Mouse (Mus musculus): ENCODE results near the gene Sh2d2a. TPM values are rescaled to one million over a fixed set of nuclear protein-coding genes. Genes with fewer than 3 reads are reported as not detected.
"Not testable (repeated sequence)": the region's sequence is repeated elsewhere in the genome, so short reads cannot be mapped to it uniquely, and the experiment has no call there.

The Sh2d2a gene
- polyA plus RNA-seq, 1 experiment from 2014 or later: not detected

GRCm38 (mm10) chr3:87899776-87900175, 53.2 kb downstream of the Sh2d2a start:
- H3K27me3 ChIP-seq: no peaks in the 10 kb centered on the region

GRCm38 (mm10) chr3:87901036-87901624, 54.6 kb downstream of the Sh2d2a start:
- H3K27me3 ChIP-seq: no peaks in the 10 kb centered on the region
- 50% methylated on average over 1 of the region's 1 CpGs for WGBS
- H3K4me1 ChIP-seq (replicated peaks): no peaks in the 10 kb centered on the region
- H3K36me3 ChIP-seq: no peaks in the 10 kb centered on the region
- no peak overlapping the region for H3K4me2 ChIP-seq (replicated peaks)
- no peak for ATAC-seq
- H3K9me3 ChIP-seq: no peaks in the 10 kb centered on the region
- H3K4me3 ChIP-seq (replicated peaks): no peak overlapping the region
- no peak overlapping the region for H3K9ac ChIP-seq (replicated peaks)
- no peak overlapping the region for H3K27ac ChIP-seq

More at GRCm38 (mm10) chr3:87899776-87900175, 53.2 kb downstream of the Sh2d2a start:
- 77% methylated on average over 3 of the region's 3 CpGs for WGBS
- Histone ChIP-seq H3K4me2 (replicated peaks) (no peak overlapping the region), H3K9ac (replicated peaks) (no peak overlapping the region), H3K36me3 (no peaks in the 10 kb centered on the region), H3K4me3 (replicated peaks) (no peak overlapping the region), H3K4me1 (replicated peaks) (no peaks in the 10 kb centered on the region), H3K27ac (no peak overlapping the region), H3K9me3 (no peaks in the 10 kb centered on the region)
- no peak for ATAC-seq

- H3K27me3 ChIP-seq; ATAC-seq; H3K4me3 ChIP-seq (replicated peaks); H3K4me1 ChIP-seq (replicated peaks); H3K27ac ChIP-seq; H3K36me3 ChIP-seq; H3K4me2 ChIP-seq (replicated peaks); H3K9ac ChIP-seq (replicated peaks); H3K9me3 ChIP-seq: not testable (repeated sequence)
- 79% methylated on average over 6 of the region's 6 CpGs for WGBS
Measured at GRCm38 (mm10) chr3:87901959-87902358, 55.4 kb downstream of the Sh2d2a start.

GRCm38 (mm10) chr3:87903821-87904220, 57.3 kb downstream of the Sh2d2a start:
- no peak overlapping the region for H3K27ac ChIP-seq
- peaks cover 18% of the 10 kb centered on the region for H3K4me1 ChIP-seq (replicated peaks)
- no peak overlapping the region for H3K9ac ChIP-seq (replicated peaks)
- no peaks in the 10 kb centered on the region for H3K36me3 ChIP-seq
- no peaks in the 10 kb centered on the region for H3K27me3 ChIP-seq
- H3K4me3 ChIP-seq (replicated peaks): no peak overlapping the region
- H3K4me2 ChIP-seq (replicated peaks): no peak overlapping the region
- 53% methylated on average over 5 of the region's 5 CpGs for WGBS
- no peaks in the 10 kb centered on the region for H3K9me3 ChIP-seq
- no peak for ATAC-seq

Other genes with a start within 250 kb of the Sh2d2a start
- gene Arhgef11, start 229.2 kb upstream of the Sh2d2a start, polyA plus RNA-seq (2015; fragmentation: Nextera tagmentation; extraction: Ambion mirVana): 24.6 and 27.0 TPM in 2 replicates
- 0.36 and 0.62 TPM in 2 replicates for gene Lrrc71, start 98.1 kb upstream of the Sh2d2a start, polyA plus RNA-seq (2015; fragmentation: Nextera tagmentation; extraction: Ambion mirVana)
- 2.4 and 2.5 TPM in 2 replicates for gene Ntrk1, start 51.6 kb upstream of the Sh2d2a start, polyA plus RNA-seq (2015; fragmentation: Nextera tagmentation; extraction: Ambion mirVana)
- gene Insrr, start 49.8 kb upstream of the Sh2d2a start, polyA plus RNA-seq (2015; fragmentation: Nextera tagmentation; extraction: Ambion mirVana): 0.82 and 0.87 TPM in 2 replicates
- 4.8 and 7.1 TPM in 2 replicates for gene Pear1, start 22.4 kb upstream of the Sh2d2a start, polyA plus RNA-seq (2015; fragmentation: Nextera tagmentation; extraction: Ambion mirVana)
- 13.8 and 15.6 TPM in 2 replicates for gene Prcc, start 38.9 kb downstream of the Sh2d2a start, polyA plus RNA-seq (2015; fragmentation: Nextera tagmentation; extraction: Ambion mirVana)
- 125 and 176 TPM in 2 replicates for gene Hdgf, start 59.6 kb downstream of the Sh2d2a start, polyA plus RNA-seq (2015; fragmentation: Nextera tagmentation; extraction: Ambion mirVana)
- gene Mrpl24, start 72.8 kb downstream of the Sh2d2a start, polyA plus RNA-seq (2015; fragmentation: Nextera tagmentation; extraction: Ambion mirVana): 69.1 and 72.1 TPM in 2 replicates
- 49.2 and 51.0 TPM in 2 replicates for gene Isg20l2, start 83.6 kb downstream of the Sh2d2a start, polyA plus RNA-seq (2015; fragmentation: Nextera tagmentation; extraction: Ambion mirVana)
- gene Rrnad1, start 84.0 kb downstream of the Sh2d2a start, polyA plus RNA-seq (2015; fragmentation: Nextera tagmentation; extraction: Ambion mirVana): 19.8 and 24.9 TPM in 2 replicates
- gene Crabp2, start 101.9 kb downstream of the Sh2d2a start, polyA plus RNA-seq (2015; fragmentation: Nextera tagmentation; extraction: Ambion mirVana): 129 and 135 TPM in 2 replicates
- gene Nes, start 124.3 kb downstream of the Sh2d2a start, polyA plus RNA-seq (2015; fragmentation: Nextera tagmentation; extraction: Ambion mirVana): 61.9 and 77.6 TPM in 2 replicates
- gene Bcan, start 153.5 kb downstream of the Sh2d2a start, polyA plus RNA-seq (2015; fragmentation: Nextera tagmentation; extraction: Ambion mirVana): 10.1 and 14.0 TPM in 2 replicates
- gene Hapln2, start 180.8 kb downstream of the Sh2d2a start, polyA plus RNA-seq (2015; fragmentation: Nextera tagmentation; extraction: Ambion mirVana): 0.14 and 0.55 TPM in 2 replicates
- gene Gpatch4, start 196.4 kb downstream of the Sh2d2a start, polyA plus RNA-seq (2015; fragmentation: Nextera tagmentation; extraction: Ambion mirVana): 28.1 and 28.3 TPM in 2 replicates
- gene Naxe, start 211.7 kb downstream of the Sh2d2a start, polyA plus RNA-seq (2015; fragmentation: Nextera tagmentation; extraction: Ambion mirVana): 154 and 157 TPM in 2 replicates
- not detected in 2 replicates for gene Ttc24, start 231.5 kb downstream of the Sh2d2a start, polyA plus RNA-seq (2015; fragmentation: Nextera tagmentation; extraction: Ambion mirVana)
- 6.2 and 6.6 TPM in 2 replicates for gene Iqgap3, start 235.2 kb downstream of the Sh2d2a start, polyA plus RNA-seq (2015; fragmentation: Nextera tagmentation; extraction: Ambion mirVana)